Mouse (Mus musculus) left cerebral cortex, postnatal 36 days (tissue): Measurements from ENCODE around the gene Sipa1l3. TPM values are rescaled to one million over a fixed set of nuclear protein-coding genes. Genes with fewer than 3 reads are reported as not detected.
A peak's percentile ranks its signal among the peaks of the same experiment; 100 is the strongest.

Experiments used
- DNase-seq, 2 experiments: peaks; one replicate each; pipeline ENCODE4 v3.0.0; 2021 to 2022; ENCODE audit warnings: low spot score in 2 of 2, mixed read lengths in 1 of 2
- intact Hi-C: fragments of 180-260 bp; cut with DNase I; formaldehyde crosslinking; loops from one replicate; pipeline ENCODE4 v1.15.1; 2025
- total RNA-seq, 2 experiments: library from RNA; stranded (reverse); gene quantifications; 2 replicates each; pipeline ENCODE4 v1.2.3; 2021

Sipa1l3 gene
- total RNA-seq, 2 experiments from 2014 or later = 41.2 to 65.2 TPM

DNA sequence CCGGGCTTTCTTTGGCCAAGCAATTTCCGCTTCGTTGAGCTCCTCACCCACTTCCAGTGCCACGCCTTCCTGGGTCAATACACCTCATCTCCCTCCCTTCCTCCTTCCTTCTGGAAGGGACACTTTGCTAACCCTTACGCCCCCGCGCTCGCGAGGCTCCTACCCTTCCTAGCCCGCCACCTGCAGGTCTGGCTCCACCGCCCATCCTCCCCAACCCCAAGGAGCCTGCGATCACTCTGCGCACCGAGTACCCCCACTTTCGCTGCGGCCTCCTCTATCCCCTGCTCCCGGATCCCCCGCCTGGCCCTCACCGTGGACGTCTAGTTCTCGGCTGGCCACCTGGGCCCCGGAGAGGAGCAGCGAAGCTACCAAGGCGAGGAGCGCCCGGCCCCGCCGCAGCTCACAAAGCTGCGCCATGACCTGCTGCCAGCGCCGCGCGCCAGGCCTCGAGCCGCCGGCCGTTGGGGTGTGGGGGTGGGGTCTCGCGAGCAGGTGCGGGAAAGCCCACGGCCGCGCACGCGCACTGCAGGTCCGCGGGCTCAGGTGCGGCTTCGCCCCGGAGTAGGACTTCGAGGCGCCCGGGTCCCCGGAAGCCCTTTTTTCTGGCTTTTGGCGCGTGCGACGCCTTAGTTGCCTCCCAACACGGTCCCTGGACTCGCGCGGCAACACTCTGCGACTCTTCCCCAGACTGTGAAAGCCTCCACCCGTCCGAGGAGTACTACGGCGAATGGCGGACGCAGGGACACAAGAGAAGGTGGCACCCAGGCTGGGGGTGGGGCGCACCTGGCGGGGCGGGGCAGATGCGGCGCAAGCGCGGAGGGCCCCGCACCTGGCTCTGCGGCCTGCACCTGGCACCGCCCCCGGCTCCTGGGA, 237.0 kb downstream of the Sipa1l3 start, which contains the start of gene Spint2:
TSS of gene Spint2 (minus strand) at position 712 of the 873 bp plus-strand sequence.
- intact Hi-C loops = no loop called here
- DNase-seq = peak in 1 of 2 experiments; percentile 54

DNA sequence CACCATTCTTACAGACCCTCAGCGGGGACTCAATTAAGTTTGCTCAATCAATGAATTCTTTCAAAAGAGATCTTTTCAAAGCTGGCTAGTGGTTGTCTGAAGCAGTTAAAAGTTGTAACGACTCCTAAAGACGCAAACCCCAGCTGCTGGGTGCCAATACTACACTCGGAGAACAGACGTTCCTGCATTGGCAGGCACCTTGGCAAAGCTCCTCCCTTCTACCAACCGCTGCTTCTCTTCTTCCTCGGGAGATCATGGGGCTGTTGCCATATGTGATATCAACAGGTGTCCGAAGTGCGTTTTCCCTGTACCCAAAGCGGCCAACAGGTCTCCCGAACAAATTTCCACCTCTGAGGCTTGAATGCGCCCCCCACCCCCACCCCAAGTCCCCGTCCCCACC, 237.6 kb downstream of the Sipa1l3 start:
- intact Hi-C loops = no loop called here
- DNase-seq = no peak

DNA sequence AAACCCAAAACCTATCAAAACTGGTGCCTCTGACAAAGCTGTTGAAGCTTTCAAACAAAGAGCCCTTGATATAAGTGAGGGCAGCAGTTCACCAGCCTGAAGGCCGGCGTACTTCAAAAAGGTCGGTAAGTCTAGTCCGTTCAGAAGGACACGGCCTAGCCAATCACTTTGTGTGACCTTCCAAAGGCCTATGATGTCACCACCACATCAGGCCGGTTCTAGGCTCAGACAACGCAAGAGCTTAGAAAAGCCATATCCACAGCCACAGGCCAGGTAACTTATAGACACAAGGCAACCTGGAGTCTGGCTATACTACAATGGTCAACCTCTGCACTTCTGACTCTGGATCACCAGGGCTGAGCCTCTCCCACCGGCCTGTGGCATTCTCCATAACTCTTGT, 238.5 kb downstream of the Sipa1l3 start:
- DNase-seq = no peak
- intact Hi-C loops = no loop called here

DNA sequence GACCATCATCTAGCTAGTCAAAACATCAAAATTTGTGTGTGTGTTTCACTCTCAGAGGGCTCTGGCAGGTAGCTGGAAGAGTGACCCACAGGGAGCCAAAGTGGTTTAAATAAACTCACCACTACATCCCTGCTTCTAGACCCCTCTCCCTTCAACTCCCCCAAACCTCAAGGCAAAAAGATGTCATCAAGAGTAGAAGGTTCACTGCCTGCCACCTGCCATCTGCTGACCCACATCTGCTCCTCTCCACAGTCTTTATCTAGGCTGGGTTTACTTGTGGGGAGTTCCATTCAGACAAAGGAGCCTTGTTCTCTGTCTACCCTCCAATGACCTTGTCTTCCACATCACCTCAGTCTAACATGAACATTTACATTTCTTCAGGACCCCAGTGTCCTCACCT, 239.2 kb downstream of the Sipa1l3 start:
- DNase-seq = no peak

DNA sequence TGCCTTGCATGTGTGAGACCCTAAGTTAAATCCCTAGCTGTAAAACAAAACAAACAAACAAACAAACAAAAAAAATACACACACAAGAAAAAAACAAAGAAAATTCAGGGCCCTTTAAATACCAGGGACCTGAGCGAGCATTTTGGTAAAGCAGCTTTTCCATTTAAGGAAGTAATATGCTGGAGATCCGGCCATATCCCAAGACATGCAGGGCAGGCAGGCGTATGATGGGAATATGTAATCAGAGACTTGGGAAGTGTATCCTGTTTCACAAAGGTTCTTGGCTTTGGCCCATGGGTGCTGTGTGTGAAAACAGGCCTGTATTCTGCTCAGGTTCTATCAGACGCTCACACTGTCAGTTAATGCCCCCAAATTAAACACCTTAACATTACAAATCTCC, 240.9 kb downstream of the Sipa1l3 start:
- intact Hi-C loops = no loop called here

More for the DNA sequence above, 239.2 kb downstream of the Sipa1l3 start:
- intact Hi-C loops = no loop called here

DNA sequence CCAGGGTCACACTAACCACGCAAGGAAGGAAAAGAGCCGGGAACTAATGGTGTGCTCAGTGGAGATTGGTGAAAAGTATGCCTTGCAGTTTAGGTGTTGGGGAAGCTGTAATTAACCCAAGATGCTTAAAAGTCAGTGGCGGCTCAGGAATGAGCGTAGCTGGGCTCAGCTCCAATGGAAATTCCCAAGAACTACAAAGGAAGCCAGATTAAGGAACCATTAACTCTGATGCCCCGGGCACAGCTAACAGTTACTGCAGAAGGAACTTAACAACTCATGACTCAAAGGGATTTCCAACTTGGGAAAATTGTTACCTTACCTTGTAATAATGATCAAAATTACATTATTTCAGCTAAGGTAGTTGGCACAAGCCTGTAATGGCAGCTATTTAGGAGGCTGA, 241.7 kb downstream of the Sipa1l3 start:
- intact Hi-C loops = no loop called here
- DNase-seq = no peak

More for the DNA sequence above, 240.9 kb downstream of the Sipa1l3 start:
- no peak for DNase-seq

DNA sequence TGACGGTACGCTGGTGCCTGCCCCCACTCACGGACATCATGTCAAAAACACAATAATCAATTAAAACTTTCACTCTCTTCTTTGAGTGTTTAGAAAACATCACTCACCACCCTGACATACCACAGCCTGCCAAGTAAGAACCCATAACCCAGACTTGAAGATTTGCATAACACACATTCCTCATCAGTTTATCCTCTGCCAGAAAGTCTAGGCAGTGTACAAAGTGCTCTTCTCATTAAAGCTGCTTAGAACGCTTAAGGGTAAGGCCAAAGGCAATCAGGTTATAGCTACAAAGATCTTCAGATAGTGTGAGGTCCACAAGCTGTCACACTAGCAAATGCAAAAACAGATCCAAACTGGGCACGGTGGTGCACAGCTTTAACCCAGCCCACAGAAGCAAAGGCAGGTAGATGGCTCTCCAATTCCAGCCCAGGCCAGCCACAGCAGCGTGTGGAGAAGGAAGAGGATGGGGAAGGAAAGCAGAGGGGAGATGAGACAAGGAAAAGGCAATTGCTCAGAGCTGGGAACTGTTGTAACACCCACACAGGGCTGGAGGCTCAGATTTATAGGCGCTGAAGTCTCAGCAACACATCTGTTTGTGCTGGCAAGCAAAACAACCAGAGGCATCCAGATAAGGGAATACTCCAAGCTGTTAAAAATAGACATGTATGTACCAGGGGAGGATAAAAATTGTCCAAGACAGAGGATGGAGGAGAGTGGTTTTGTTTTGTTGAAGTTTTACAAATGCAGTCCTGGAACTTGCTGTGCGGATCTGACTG, 246.6 kb downstream of the Sipa1l3 start:
- DNase-seq = no peak
- intact Hi-C loops = no loop called here

DNA sequence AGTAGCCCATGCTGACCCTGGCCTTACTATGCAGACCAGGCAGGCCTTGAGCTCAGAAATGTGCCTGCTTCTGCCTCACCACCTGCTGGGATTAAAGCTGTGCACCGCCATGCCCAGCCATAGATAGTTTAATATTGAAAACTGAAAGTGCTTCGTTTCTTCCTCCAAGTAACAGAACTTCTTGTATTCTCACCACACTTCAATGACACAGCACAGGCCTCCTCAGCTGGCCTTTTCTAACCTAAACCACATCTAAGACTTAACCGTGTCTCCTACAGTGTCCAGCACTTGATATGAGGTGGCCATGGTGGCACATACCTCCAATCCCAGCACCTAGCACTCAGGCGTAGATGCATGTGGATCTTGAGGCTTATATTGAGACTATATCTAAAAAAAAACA, 248.0 kb downstream of the Sipa1l3 start:
- intact Hi-C loops = no loop called here
- DNase-seq = no peak

Other genes with a start within 250 kb of the Sipa1l3 start
- gene Spint2, start 236.7 kb downstream of the Sipa1l3 start, total RNA-seq = 10 to 100 TPM; 23.5 to 26.2 TPM
- gene Ppp1r14a, start 229.3 kb downstream of the Sipa1l3 start, total RNA-seq = 10 to 100 TPM; 15.9 to 24.7 TPM
- gene Dpf1, start 214.7 kb downstream of the Sipa1l3 start, total RNA-seq = 100 to 1,000 TPM in 1 of 2 experiments, 10 to 100 TPM in 1; 86.6 to 117 TPM
- not detected for gene Catsperg2, start 208.4 kb upstream of the Sipa1l3 start, total RNA-seq
- 10 to 100 TPM; 16.2 to 17.3 TPM for gene Zfp84, start 249.9 kb upstream of the Sipa1l3 start, total RNA-seq